Mouse (Mus musculus) embryo, embryonic 9.5 days (tissue): ENCODE measurements around the gene Sf3a1.
A peak's percentile ranks its signal among the peaks of the same experiment; 100 is the strongest.

Experiments used
- DNase-seq: peaks from one replicate; pipeline ENCODE4 v3.0.0-alpha.2; 2017; ENCODE audit errors: extremely low spot score

The Sf3a1 gene

DNA sequence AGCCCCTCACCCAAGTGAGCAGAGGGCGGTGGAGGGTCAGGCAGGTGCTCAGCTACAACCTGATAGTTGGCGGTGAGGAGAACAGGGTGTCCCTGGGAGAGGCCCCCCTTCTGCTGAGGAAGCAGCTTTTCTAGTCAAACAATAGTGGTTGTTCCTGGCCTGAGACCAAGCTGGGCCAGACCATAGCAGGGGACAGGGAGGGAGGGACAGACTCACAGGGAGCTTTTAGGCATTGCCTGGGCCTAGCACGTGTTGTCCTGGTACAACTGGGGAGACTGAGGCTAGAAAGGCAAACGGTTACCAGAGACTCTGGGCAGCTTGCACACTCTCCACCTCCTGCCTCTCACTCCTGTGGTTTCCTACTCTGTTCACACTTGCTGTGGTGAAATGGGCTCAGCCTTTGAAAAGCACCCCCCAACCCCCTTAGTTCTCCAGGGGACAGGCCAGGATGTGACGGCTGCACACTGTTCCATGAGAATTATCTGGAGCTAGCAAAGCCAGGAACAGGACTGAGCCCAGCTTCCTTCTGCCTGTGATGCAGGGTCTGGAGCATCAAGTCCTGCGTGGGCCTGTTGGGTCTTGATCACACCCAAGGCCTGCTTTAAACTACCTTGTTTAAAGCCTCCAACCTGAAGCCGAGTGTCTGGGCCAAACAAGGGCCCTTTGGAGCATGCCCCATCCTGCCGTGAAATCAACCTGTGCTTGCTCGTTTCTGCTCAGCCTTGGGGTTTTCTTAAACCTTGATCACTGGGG is 56.3 kb downstream of the Sf3a1 start:
- DNase-seq: no peak

DNA sequence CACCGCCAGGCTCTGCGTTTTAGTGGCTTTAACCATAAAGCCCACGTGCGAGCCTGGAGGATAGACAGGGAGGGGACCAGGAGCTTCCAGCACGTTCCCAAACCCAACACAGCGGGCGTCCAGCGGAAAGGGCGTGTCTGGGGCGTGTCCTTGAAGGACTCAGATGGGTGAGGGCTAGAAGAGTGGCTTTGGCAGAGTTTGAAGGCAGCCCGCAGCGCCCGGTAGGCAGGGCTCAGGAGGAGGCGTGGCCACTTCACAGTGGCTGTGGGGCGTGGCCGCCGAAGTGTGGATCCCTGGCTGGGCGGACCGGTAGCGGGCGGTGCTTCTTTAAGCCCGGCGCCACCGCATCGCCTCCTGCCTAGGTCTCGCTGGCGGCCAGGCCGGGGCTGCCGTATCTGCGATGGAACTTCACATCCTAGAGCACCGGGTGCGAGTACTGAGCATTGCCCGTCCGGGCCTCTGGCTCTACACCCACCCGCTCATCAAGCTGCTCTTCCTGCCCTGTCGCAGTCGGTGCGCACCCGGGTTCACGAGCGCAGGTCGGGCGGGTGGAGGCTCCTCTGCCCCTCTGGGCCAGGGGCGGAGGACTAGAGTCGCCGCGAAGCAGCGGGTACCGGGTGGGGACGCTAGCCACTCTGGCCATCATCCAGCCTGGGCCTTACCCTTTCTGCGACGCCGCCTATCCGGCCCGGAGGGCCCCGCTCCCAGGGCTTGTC is 57.9 kb downstream of the Sf3a1 start, which contains the start of gene Castor1:
Castor1 (plus strand) TSS at position 312 of the 716 bp plus-strand sequence.
- peak; percentile 87 for DNase-seq

DNA sequence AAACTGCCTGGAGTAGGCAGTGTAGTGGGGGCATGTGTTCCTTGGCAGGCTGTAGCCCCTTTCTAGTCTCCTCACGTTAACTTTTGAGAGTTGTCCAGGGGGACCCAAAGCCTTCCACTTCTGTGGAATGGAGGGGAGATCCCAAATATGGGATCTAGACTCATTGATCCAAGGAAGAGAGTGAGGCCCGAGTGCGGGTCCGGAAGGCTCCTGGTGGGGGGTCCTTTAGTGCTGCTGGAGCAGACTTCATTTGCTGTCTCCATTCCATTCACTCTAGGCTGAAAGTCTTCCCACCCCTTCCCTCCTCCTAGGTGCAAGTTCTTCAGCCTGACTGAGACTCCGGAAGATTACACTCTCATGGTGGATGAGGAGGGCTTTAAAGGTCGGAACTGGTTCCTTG is 58.5 kb downstream of the Sf3a1 start:
- DNase-seq: no peak

DNA sequence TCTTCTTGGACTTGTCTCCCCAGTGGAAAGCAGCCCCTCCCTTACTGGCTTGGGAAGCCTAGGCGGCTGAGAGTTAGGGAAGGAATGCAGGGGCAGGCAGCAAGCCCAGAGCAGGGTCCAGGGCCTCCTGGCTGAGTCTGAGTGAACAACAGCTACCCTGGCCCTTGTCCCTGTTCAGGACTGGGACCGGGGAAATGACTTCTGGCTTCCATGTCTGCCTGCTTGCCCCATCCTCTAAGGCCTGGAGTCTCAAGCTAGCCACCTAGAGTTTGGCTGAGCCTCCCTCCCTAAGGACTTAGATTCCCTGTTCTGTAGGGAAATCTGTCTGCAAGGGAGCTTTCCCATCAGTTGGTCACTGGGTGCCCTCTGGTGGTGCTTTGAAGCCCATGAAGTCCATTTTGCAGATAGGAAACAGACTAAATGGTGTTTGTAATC is 59.2 kb downstream of the Sf3a1 start:
- DNase-seq: peak; percentile 44

DNA sequence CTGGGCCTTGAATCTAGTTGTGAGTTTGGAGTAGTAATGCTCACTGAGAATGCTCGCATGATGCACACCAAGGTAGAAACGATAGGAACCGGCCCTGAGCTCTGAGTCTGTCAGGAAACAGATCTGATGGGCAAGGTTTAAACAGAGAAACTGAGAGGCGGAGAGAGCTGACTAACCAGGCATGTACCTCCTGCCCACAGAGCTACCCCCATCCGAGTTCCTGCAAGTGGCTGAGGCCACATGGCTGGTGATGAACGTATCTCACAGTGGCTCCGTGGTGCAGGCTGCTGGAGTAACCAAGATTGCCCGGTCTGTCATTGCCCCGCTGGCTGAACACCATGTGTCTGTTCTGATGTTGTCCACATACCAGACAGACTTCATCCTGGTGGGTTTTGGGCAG is 59.8 kb downstream of the Sf3a1 start:
- no peak for DNase-seq

DNA sequence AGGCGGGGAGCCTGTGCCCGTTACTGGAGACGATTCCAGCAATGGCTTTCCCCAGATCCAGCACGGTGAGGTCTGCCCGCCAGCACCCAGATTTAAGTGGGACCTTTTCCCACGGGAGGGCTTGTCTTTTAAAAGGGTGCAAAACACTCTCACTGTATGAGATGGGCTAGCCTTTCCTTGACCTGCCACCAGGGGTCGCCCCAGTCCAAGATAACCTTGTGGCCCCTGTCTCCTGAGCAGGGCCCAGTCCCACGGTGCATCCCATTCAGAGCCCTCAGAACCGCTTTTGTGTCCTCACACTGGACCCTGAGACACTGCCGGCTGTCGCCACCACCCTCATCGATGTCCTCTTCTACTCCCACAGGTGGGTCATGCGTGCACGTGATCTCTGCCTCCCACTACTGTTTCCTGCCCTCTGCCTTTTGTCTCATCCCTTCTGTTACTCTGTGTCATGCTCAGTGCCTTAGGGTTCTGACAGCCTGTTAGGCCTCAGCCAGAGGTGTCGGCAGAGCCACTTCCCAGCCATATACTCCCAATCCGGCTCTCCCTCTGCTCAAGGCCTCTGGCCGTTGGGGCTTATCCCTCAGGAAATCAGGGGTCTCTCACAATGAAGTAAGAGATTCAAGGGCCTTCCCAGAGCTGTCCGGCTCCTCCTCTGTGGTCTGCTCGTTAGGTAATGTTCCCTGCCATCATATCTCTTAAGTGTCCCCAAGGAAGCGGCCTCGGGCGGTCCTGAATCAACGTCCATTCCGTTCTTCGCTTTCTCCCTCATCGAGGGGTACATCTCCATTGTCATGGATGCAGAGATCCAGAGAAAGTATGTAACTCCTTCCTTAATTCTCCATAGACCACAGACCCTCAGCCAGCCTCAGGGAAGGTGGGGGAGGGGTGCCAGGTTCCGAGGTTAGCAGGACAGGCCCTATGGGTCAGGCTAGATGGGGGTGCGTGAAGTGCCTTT is 60.6 kb downstream of the Sf3a1 start:
- DNase-seq: peak; percentile 75

DNA sequence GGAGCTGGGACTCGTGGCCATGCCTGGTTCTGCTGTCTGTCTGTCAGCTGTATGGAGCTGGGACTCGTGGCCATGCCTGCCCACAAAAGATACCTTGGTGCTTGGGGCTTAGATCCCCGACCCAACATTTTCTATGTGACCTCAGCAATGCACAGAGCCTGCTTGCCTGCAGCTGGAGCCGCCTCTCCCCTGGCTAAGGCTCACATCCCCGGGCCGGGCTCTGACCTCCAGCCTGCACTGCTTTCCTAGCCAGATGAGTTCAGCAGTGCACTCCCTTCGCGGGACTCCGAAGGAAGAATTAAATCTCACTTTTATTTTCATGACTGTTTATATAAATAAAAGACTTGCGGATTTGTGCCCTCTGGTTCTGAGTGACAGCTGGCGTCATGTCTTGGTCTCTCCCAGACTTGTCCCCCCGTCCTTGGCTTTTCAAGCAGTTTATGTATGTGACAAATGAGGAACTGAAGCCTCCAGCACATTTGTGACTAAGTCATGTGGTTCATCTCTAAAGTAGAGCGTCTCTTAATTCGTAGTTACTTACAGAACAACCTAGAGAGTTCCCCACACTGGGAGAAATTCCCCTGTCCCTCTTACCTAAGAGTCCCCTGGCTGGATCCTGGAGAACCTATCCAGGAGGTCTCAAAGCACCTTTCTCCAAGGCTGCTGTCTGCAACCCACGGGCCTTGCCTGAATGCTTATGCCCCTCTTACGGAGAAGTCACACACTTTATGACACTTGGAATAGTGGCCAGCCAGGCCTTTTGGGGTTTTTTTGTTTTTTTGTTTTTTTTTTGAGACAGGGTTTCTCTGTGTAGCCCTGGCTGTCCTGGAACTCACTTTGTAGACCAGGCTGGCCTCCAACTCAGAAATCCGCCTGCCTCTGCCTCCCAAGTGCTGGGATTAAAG is 62.1 kb downstream of the Sf3a1 start:
- no peak for DNase-seq

DNA sequence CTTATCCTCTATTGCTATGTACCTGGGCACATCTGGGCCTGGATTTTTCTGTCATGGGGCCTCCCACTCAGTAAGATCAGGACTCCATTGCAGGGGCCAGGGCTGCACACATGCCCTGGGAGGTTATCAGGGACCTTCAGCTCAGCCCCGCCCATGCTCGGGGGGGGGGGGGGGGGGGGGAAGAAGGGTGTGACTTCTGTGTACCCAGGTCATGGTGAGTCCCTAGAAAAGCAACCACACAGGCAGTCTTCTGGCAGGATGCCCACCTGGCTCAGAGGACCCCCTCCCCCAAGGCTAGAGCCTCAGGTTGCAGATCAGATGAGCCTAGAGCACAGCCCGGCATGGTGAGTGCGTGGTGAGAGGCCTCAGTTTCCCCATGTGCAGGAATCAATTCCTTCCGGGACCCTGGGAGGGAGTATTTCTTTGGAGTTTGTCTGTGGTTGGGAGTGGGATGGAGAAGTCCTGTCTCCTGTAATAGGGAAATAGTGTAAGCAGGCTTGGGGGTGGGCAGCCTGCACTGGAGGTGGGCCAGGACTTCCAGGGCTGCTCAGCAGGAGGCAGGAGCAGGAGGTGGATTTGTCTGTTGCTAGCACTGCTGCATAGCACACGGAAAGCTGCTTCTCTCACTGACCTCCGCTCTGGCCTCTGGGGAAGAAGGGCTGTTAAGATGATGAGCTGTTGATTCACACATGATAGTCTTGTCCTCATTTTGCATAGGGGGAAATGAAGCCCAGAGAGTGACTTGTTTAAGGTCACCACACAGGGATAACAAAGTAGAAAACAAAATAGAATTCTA is 63.4 kb downstream of the Sf3a1 start:
- no peak for DNase-seq

DNA sequence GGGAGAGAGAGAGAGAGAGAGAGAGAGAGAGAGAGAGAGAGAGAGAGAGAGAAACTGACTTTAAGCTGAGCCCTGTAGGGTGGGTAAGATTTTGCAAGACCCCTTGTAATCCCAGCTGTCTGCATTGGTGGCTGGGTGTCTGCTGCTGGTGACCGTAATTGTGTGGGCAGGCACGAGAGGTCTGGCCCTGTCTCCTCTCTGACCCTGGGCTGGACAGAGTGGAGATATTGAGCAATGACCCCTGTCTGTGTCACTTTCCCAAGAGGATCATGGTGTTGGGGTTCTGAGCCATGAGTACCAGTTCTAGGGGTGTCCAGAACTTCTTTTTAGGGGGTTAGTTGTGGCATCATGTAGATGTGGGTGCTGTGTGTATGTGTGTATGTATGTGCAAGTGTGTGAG is 64.1 kb downstream of the Sf3a1 start:
- DNase-seq: no peak

DNA sequence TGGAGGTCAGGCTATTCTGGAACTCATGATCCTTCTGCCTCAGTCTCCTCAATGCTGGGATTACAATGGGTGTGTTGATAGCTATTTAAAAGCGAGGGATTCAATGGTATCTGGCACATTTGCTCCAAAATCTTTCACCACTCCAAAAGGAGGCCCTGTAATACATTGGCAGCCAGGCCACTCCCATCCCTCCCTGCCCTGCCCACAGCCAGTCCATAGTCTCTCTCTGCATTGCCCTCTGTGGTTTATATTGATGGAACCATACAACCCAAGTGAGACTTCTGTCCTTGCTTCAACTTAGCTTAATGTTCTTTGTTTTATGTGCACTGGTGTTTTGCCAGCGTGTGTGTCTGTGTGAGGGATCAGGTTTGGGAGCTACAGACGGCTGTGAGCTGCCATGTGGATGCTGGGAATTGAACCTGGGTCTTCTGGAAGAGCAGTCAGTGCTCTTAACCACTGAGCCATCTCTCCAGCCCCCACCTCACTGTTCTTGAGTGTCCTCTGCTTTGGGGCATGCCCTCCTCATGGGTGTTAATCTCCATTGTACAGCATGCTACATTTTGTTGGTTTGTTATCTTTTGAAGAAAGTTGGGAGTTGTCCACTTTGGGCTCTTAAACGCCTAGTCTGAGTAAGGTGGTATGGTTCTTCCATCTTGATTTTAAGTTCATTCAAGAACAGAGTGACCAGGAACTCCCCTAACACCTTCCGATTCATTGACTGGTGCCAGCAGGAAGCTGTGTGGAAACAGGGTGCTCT is 66.6 kb downstream of the Sf3a1 start:
- DNase-seq: no peak

DNA sequence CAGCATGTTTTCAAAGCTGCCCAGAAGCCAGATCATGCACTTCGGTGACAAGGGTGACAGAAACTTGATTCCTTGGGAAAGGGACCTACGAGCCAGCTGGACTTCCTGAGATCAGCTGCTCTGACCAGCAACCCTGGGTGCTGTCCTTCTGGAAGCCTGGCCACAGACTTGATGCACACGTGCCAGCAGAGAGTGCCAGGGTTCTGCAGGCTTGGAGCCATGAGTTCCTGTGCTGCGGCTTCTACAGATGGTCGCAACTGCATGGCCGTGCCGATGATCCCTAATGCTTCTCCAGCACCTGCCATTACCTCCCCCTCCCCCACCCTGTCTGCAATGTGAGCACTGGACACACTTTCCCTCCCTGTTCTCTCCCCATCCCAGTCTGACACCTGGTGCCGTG is 68.3 kb downstream of the Sf3a1 start:
- no peak for DNase-seq

DNA sequence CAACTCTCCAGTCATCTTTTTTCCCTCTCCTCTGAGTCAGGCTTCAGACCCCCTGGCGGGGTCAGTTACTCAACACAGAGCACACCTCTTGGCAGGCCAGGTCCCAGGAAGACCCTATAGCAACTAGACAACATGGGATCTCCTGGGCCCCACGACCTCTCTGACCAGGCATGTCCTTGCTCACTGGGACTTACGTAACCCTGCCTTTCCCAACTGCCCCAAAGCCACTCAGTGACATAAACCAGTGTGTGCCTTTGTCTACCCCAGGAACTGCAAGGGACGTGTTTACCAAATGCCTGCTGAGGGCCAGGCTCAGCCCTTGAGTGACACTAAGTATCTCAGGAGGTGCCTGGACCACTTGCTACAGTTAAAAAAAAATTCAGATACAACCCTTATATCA is 69.7 kb downstream of the Sf3a1 start:
- no peak for DNase-seq

DNA sequence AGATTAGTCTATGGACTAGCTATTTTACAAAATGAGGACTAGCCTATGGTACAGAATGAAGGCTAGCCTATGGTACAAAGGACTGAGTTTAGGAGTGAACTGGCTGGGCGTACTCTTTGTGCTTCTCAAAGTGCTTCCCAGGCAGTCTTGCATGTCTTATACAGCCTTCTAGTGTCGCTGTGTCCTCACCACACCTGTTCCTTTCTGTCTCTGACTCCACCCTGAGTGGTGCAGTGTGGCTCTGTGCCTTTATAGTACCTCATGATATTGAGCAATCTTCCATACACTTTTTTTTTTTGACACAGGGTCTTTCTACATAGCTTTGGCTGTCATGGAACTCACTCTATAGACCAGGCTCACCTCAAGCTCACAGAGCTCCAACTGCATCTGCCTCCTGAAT is 71.3 kb downstream of the Sf3a1 start:
- no peak for DNase-seq
